ENCODE assay signal across 9 mouse cellular contexts in the genomic region with DNA sequence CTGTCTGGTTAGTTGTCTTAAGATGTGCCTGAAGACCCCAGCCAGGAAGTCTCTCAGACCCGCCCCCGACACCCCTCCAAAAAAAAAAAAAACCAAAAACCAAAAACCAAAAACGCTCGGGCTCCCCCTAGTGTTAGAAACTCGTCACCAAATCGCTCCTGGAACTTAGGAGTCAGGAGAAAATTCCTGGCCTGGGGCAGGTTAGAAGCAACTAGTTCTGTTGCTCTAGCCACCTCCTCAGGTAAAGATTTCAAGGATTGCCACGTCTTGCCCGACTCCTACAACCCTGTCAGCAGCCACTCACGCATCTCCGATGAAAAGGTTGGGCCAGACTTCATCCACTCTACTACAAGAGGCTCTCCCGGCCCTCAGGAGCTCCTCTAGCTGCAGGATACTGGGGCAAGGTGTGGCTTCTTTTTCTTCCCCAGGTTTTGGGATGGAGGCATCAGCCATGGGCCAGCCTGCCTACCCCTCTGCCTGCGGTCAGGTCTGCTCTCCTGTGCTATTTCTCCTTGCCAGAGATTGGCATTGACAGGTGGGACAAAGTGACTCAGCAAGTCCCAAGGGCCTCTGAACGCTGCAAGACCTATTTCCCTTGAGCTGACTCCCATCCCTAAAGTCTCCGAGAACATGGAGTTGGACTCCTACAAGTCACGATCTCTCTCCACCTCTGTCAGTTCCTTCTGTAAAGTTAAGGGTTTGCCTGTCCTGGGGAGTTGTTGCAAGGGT. TPM values are rescaled to one million over a fixed set of nuclear protein-coding genes. Genes with fewer than 3 reads are reported as not detected.
DNase-seq lines count a peak whose midpoint lies in the region; ATAC-seq and TF ChIP-seq lines count a peak whose summit lies in the region.
"Had no signal": no experiment of that assay in that cellular context is flagged by ENCODE, and none has a peak within 500 bp of the region (broad histone marks: within the 10 kb centered on the region; RNA-seq: fewer than 3 reads in every experiment).

No protein-coding gene starts in this region.

- TF ChIP-seq EP300 in liver, embryonic 14.5 days (IDR thresholded peaks at IDR 0.05; ENCODE audit: low read depth): no peak

- no peak overlapping the region for H3K27ac ChIP-seq in heart, embryonic 10.5 days
- no peak overlapping the region for H3K27ac ChIP-seq in embryonic facial prominence, embryonic 14.5 days (replicated peaks; ENCODE audit: low read depth, low read length)
- H3K27ac ChIP-seq in liver, embryonic 14.5 days: no peak overlapping the region
- H3K27ac ChIP-seq: heart, embryonic 15.5 days had no signal

- no peak overlapping the region for H3K9ac ChIP-seq in embryonic facial prominence, embryonic 14.5 days (ENCODE audit: low read depth, low read length)
- H3K9ac ChIP-seq in liver, embryonic 14.5 days (replicated peaks): no peak overlapping the region
- H3K9ac ChIP-seq: heart, embryonic 15.5 days had no signal

- no peak for ATAC-seq in embryonic facial prominence, embryonic 14.5 days (ENCODE audit: low read depth)
- ATAC-seq in liver, embryonic 14.5 days (ENCODE audit: insufficient read depth): no peak
- no peak for ATAC-seq in erythroid progenitor cell, adult 5-6 weeks (replicated peaks; ENCODE audit: low FRiP score, poor library complexity, severe bottlenecking)

- no peak overlapping the region for H3K4me3 ChIP-seq in heart, embryonic 10.5 days
- H3K4me3 ChIP-seq in embryonic facial prominence, embryonic 14.5 days (ENCODE audit: low read depth, low read length): no peak overlapping the region
- H3K4me3 ChIP-seq in liver, embryonic 14.5 days (ENCODE audit: insufficient read depth in 1 of 2, low read depth in 2 of 2, low read length in 2 of 2): no peak overlapping the region
- H3K4me3 ChIP-seq: heart, embryonic 15.5 days had no signal

- no peak overlapping the region for H3K4me2 ChIP-seq in embryonic facial prominence, embryonic 14.5 days (ENCODE audit: low read depth, low read length)
- no peak overlapping the region for H3K4me2 ChIP-seq in liver, embryonic 14.5 days (ENCODE audit: low read depth)
- H3K4me2 ChIP-seq: heart, embryonic 15.5 days had no signal

- peak; percentile 38 to 84 for DNase-seq in heart, adult 18-20 months
- DNase-seq in heart, embryonic 10.5 days (ENCODE audit: low spot score): no peak
- peak; percentile 34 for DNase-seq in ovary, postnatal 36 days (ENCODE audit: low spot score)
- DNase-seq in ovary, adult 18-20 months (ENCODE audit: low spot score): no peak
- peak; percentile 45 for DNase-seq in adipocyte (ENCODE audit: low spot score)
- peak; percentile 26 for DNase-seq in embryonic facial prominence, embryonic 14.5 days (ENCODE audit: low spot score)
- no peak for DNase-seq in liver, embryonic 14.5 days (ENCODE audit: low read depth in 3 of 3, low spot score in 3 of 3)

- no peaks in the 10 kb centered on the region for H3K36me3 ChIP-seq in heart, embryonic 10.5 days
- no peaks in the 10 kb centered on the region for H3K36me3 ChIP-seq in embryonic facial prominence, embryonic 14.5 days (ENCODE audit: control insufficient read depth, insufficient read depth, low read length)
- no peaks in the 10 kb centered on the region for H3K36me3 ChIP-seq in liver, embryonic 14.5 days (replicated peaks; ENCODE audit: control insufficient read depth, insufficient read depth, low read depth)
- H3K36me3 ChIP-seq: heart, embryonic 15.5 days had no signal

- WGBS in heart, embryonic 10.5 days: 38% methylated on average over 15 of the region's 15 CpGs
- 42% methylated on average over 15 of the region's 15 CpGs for WGBS in embryonic facial prominence, embryonic 14.5 days
- WGBS in liver, embryonic 14.5 days (ENCODE audit: insufficient replicate concordance): 35% methylated on average over 15 of the region's 15 CpGs

- no peaks in the 10 kb centered on the region for H3K9me3 ChIP-seq in heart, embryonic 10.5 days
- no peaks in the 10 kb centered on the region for H3K9me3 ChIP-seq in embryonic facial prominence, embryonic 14.5 days (ENCODE audit: control insufficient read depth, low read length)
- no peaks in the 10 kb centered on the region for H3K9me3 ChIP-seq in liver, embryonic 14.5 days (ENCODE audit: control insufficient read depth, low read length)
- H3K9me3 ChIP-seq: heart, embryonic 15.5 days had no signal

- H3K27me3 ChIP-seq in heart, embryonic 10.5 days (ENCODE audit: insufficient read depth, poor library complexity, severe bottlenecking): peaks cover 7% of the 10 kb centered on the region; the same call in 1 of the 2 replicates
- H3K27me3 ChIP-seq in embryonic facial prominence, embryonic 14.5 days (replicated peaks; ENCODE audit: control insufficient read depth, insufficient read depth, low read length): no peaks in the 10 kb centered on the region
- no peaks in the 10 kb centered on the region for H3K27me3 ChIP-seq in liver, embryonic 14.5 days (ENCODE audit: control insufficient read depth, insufficient read depth, low read length)
- H3K27me3 ChIP-seq: heart, embryonic 15.5 days had no signal

- peak; percentile 63 for TF ChIP-seq CTCF in liver, embryonic 14.5 days (IDR thresholded peaks at IDR 0.05; ENCODE audit: low read depth)

- H3K4me1 ChIP-seq in heart, embryonic 10.5 days: peaks cover 31% of the 10 kb centered on the region
- peaks cover 8% of the 10 kb centered on the region; the same call in 1 of the 2 replicates for H3K4me1 ChIP-seq in embryonic facial prominence, embryonic 14.5 days (ENCODE audit: control insufficient read depth, insufficient read depth, low read length)
- H3K4me1 ChIP-seq in liver, embryonic 14.5 days (replicated peaks; ENCODE audit: control insufficient read depth in 2 of 2, insufficient read depth in 2 of 2, low read length in 1 of 2): peaks cover 12 to 17% of the 10 kb centered on the region in 2 experiments

RNA-seq across cellular contexts. Expression of a gene that starts 2.0 kb away (rescaled TPM):
- 10 to 100 TPM; 30.7 to 33.5 TPM for total RNA-seq in heart, adult 18-20 months (2021)
- 9.9 and 11.6 TPM in 2 replicates for polyA plus RNA-seq in heart, embryonic 10.5 days (2016; fragmentation: Nextera tagmentation; extraction: Ambion mirVana)
- polyA plus RNA-seq in embryonic facial prominence, embryonic 14.5 days (2014; fragmentation: Nextera tagmentation; extraction: Ambion mirVana): 11.6 and 13.7 TPM in 2 replicates
- polyA plus RNA-seq in liver, embryonic 14.5 days (2012; rRNA removed): 1.9 and 2.6 TPM in 2 replicates
- 2.7 TPM in 2 replicates for polyA plus RNA-seq in liver, embryonic 14.5 days (2014; fragmentation: Nextera tagmentation; extraction: Ambion mirVana)
- 2.5 and 2.9 TPM in 2 replicates for total RNA-seq in erythroid progenitor cell, adult 5-6 weeks (2015; ENCODE audit: low replicate concordance)
- 2.1 and 10.8 TPM in 2 replicates for total RNA-seq in erythroid progenitor cell, adult 5-6 weeks (2017; ENCODE audit: low replicate concordance)

RNA-seq across cellular contexts. Expression of a gene that starts 2.7 kb away (rescaled TPM):
- total RNA-seq in heart, adult 18-20 months (2021): 1 to 10 TPM in 1 of 2 experiments, under 1 TPM in 1; 0.59 to 1.5 TPM
- polyA plus RNA-seq in heart, embryonic 10.5 days (2016; fragmentation: Nextera tagmentation; extraction: Ambion mirVana): 0.10 TPM in 1 of 2 replicates, not detected in the other
- 1.4 and 2.2 TPM in 2 replicates for polyA plus RNA-seq in embryonic facial prominence, embryonic 14.5 days (2014; fragmentation: Nextera tagmentation; extraction: Ambion mirVana)
- 0.04 TPM in 1 of 2 replicates, not detected in the other for polyA plus RNA-seq in liver, embryonic 14.5 days (2012; rRNA removed)
- polyA plus RNA-seq in liver, embryonic 14.5 days (2014; fragmentation: Nextera tagmentation; extraction: Ambion mirVana): not detected in 2 replicates
- total RNA-seq in erythroid progenitor cell, adult 5-6 weeks (2015; ENCODE audit: low replicate concordance): not detected in 2 replicates
- not detected in 2 replicates for total RNA-seq in erythroid progenitor cell, adult 5-6 weeks (2017; ENCODE audit: low replicate concordance)
- polyA plus RNA-seq: heart, embryonic 15.5 days had no signal

RNA-seq across cellular contexts. Expression of a gene that starts 33.9 kb away (rescaled TPM):
- total RNA-seq in heart, adult 18-20 months (2021): under 1 TPM; 0.22 to 0.26 TPM
- polyA plus RNA-seq in heart, embryonic 10.5 days (2016; fragmentation: Nextera tagmentation; extraction: Ambion mirVana): 0.12 and 0.15 TPM in 2 replicates
- polyA plus RNA-seq in embryonic facial prominence, embryonic 14.5 days (2014; fragmentation: Nextera tagmentation; extraction: Ambion mirVana): 0.55 and 0.95 TPM in 2 replicates
- polyA plus RNA-seq in liver, embryonic 14.5 days (2012; rRNA removed): not detected in 2 replicates
- not detected in 2 replicates for polyA plus RNA-seq in liver, embryonic 14.5 days (2014; fragmentation: Nextera tagmentation; extraction: Ambion mirVana)
- total RNA-seq in erythroid progenitor cell, adult 5-6 weeks (2015; ENCODE audit: low replicate concordance): not detected in 2 replicates
- not detected in 2 replicates for total RNA-seq in erythroid progenitor cell, adult 5-6 weeks (2017; ENCODE audit: low replicate concordance)

Comparison
In these comparisons a context has a peak if more than half of its experiments do, and no peak if none do; other contexts are left out.
1. DNase-seq: peak in heart, adult 18-20 months (2 of 2), ovary, postnatal 36 days (single experiment), adipocyte (single experiment) and embryonic facial prominence, embryonic 14.5 days (single experiment); none in heart, embryonic 10.5 days (single experiment), ovary, adult 18-20 months (single experiment) and liver, embryonic 14.5 days (0 of 3).